19 mouse cellular contexts compared by ENCODE assay signal in the genomic region with DNA sequence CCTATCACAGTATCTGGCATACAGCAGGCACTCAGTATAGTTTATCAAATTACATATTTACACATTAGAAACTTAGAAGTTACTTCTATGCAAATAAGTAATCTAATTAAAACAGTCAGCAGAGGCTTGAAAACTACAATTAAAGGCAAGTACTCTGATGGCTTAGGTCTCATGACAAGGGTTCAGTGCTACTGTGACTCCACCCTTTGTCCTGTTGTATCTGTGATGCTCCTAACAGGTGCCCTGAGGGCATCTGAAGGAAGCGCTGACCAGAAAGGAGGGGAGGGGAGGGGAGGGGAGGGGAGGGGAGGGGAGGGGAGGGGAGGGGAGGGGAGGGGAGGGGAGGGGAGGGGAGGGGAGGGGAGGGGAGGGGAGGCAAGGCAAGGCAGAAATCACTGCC. TPM values are rescaled to one million over a fixed set of nuclear protein-coding genes. Genes with fewer than 3 reads are reported as not detected.
"Had no signal": no experiment of that assay in that cellular context is flagged by ENCODE, and none has a peak within 500 bp of the region (broad histone marks: within the 10 kb centered on the region; RNA-seq: fewer than 3 reads in every experiment).

No protein-coding gene starts in this region.

- H3K9ac ChIP-seq: kidney, embryonic 15.5 days; limb, embryonic 13.5 days; liver, embryonic 14.5 days; neural tube, embryonic 15.5 days; stomach, embryonic 15.5 days had no signal

- H3K4me2 ChIP-seq: kidney, embryonic 15.5 days; limb, embryonic 13.5 days; neural tube, embryonic 15.5 days; stomach, embryonic 15.5 days had no signal

- H3K9me3 ChIP-seq: kidney, embryonic 15.5 days; limb, embryonic 13.5 days; midbrain, embryonic 10.5 days; neural tube, embryonic 15.5 days; stomach, embryonic 15.5 days had no signal

- H3K4me3 ChIP-seq: kidney, embryonic 15.5 days; layer of hippocampus, adult 2 months; limb, embryonic 13.5 days; midbrain, embryonic 10.5 days; myocyte; neural tube, embryonic 15.5 days; stomach, embryonic 15.5 days had no signal

- H3K27ac ChIP-seq: layer of hippocampus, adult 2 months; limb, embryonic 13.5 days; liver, embryonic 14.5 days; midbrain, embryonic 10.5 days; neural tube, embryonic 15.5 days had no signal

- ATAC-seq: hindbrain, embryonic 16.5 days; inflammation-experienced regulatory T-cells, adult 6 months; lung, postnatal 0 days had no signal

- DNase-seq: kidney, postnatal 4 days; lung, adult 2 months; lung, postnatal 36 days; midbrain, embryonic 14.5 days; right cerebral cortex, postnatal 4 days; spleen, adult 18-20 months; thymus, postnatal 4 days had no signal

- H3K4me1 ChIP-seq: kidney, embryonic 15.5 days; limb, embryonic 13.5 days; midbrain, embryonic 10.5 days; neural tube, embryonic 15.5 days; stomach, embryonic 15.5 days had no signal

- H3K27me3 ChIP-seq: kidney, embryonic 15.5 days; limb, embryonic 13.5 days; neural tube, embryonic 15.5 days; stomach, embryonic 15.5 days had no signal

RNA-seq across cellular contexts. Expression of gene Cdk15, which starts 43.8 kb away (rescaled TPM):
- total RNA-seq: layer of hippocampus, adult 2 months; megakaryocyte progenitor cell, adult 5-6 weeks had no signal
- polyA plus RNA-seq: inflammation-experienced regulatory T-cells, adult 6 months; liver, embryonic 14.5 days; lung, adult 2 months had no signal
